Mouse (Mus musculus) lung, adult 2 months (tissue): ENCODE data around the gene Lrp1. TPM values are rescaled to one million over a fixed set of nuclear protein-coding genes. Genes with fewer than 3 reads are reported as not detected.

ENCODE experiments used
- DNase-seq: peaks from one replicate; pipeline ENCODE4 v3.0.0; 2022
- H3K4me1 ChIP-seq: fragments of 200-500 bp; 2 replicates; pipeline ENCODE4 v1.6.1; 2011; ENCODE audit warnings: low read length; ENCODE audit not compliant: control insufficient read depth, insufficient read depth
- H3K4me3 ChIP-seq: fragments of 200-500 bp; replicated peaks from 2 replicates; pipeline ENCODE3; 2011; ENCODE audit warnings: low read depth, mild to moderate bottlenecking, control low read depth, low read length; ENCODE audit errors: extremely low read depth
- CTCF ChIP-seq: fragments of 200-500 bp; IDR thresholded peaks from 2 replicates; pipeline ENCODE4 v1.5.1; 2011; ENCODE audit warnings: mild to moderate bottlenecking, low read length, control low read depth; ENCODE audit not compliant: insufficient read depth
- POLR2A ChIP-seq: fragments of 200-500 bp; IDR thresholded peaks from 2 replicates; pipeline ENCODE4 v1.6.1; 2011; ENCODE audit warnings: low read depth, mild to moderate bottlenecking, control low read depth, low read length, borderline replicate concordance; ENCODE audit errors: extremely low read depth
- WGBS: fragments of 180-500 bp; shearing (Covaris S2); methylation state at CpG from one replicate; pipeline ENCODE4 v1.1.7; 2018; 5-methylcytosine and 5-hydroxymethylcytosine counted together
- polyA plus RNA-seq: library from polyadenylated mRNA; depleted of rRNA; stranded (reverse); fragments of >200 nt; gene quantifications from 2 replicates; pipeline ENCODE4 v1.2.3, GENCODE M21; 2012

The Lrp1 gene
- polyA plus RNA-seq, 1 experiment: 248 TPM

- DNase-seq: no peak
- 44% methylated on average over 6 of the region's 6 CpGs for WGBS
- H3K4me1 ChIP-seq: no peaks in the 10 kb centered on the region
- no peak overlapping the region for H3K4me3 ChIP-seq
- TF ChIP-seq POLR2A: no peak
- no peak for TF ChIP-seq CTCF
Observed at GRCm38 (mm10) chr10:127570384-127570783, 50.6 kb downstream of the Lrp1 start.

DNA sequence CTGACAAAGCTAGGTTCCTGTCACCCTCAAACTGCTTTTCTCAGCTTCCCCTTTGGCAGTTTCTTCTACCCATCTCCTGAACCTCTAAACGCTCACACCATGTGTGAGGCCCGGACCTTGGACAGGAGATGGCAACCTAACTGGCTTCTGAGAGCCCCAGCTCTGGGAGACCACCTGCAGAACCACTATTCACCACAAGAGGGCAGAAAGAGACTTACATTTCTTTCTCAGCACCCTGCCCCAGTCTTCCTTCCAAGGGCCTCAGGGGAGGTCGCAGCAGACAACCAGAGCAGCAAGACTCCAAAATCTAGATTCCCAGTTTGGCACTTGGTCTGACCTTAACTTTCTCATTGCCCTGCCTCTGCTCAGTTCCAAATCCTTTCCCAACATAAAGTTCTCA is 51.5 kb downstream of the Lrp1 start:
- no peaks in the 10 kb centered on the region for H3K4me1 ChIP-seq
- WGBS: 9% methylated on average over 3 of the region's 3 CpGs
- TF ChIP-seq CTCF: peak; percentile 72
- TF ChIP-seq POLR2A: no peak
- peak; percentile 56 for DNase-seq
- no peak overlapping the region for H3K4me3 ChIP-seq

DNA sequence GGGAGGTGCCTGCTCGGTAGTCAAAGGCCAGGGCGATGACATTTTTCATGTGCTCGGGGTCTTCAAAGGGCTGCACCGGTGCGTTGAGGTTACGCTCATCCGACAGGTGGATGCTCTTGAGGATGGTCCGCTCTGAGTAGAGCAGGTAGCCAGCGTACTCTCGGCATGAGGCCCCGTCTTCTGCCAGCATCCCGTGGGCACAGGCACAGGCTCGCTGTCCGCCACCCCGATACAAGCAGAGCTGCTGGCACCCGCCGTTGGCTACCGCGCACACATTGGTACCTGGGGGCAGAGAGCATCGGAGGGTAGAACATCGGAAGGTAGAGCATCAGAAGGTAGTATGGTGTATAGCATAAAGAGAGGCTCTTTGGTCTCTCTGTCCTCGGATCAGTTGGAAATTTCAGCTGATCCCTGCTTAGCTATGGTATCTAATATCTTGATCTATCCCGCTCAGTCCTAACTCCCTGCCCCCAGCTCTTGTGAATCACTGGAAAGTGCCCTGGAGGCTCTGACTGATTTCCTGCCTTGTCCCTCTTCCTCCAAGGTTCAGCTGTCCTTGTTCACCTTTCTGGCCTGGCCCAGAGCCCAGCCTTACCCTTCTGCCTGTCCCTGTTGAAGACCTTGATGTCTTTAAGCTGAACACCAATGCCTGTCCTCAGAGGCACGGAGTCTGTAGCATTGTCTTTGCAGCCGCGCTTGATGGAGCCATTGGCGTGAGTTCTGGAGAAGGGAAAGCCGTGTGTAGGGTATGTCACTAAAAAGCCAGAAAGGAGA is 54.2 kb downstream of the Lrp1 start:
- no peaks in the 10 kb centered on the region for H3K4me1 ChIP-seq
- no peak for DNase-seq
- no peak overlapping the region for H3K4me3 ChIP-seq
- TF ChIP-seq CTCF (no peak), POLR2A (no peak)
- WGBS: 93% methylated on average over 28 of the region's 28 CpGs

DNA sequence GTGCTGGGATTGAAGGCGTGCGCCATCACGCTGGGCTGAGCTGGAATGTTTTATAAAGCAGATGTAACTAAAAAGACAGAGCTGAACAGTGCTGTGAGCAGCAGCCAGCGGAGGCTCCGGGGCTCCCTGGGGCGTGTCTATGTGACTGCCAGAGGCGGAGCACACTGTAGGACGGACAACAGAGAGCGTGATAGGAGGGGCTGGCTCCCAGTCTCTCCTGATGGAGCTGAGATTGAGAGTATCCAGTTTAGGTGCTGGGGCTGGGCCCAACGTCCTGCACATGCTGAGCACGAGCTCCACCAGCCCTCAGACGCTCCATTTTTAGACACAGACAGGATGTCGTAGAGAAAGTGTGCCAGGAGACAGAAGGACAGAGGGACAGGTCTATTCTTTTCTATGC is 56.6 kb downstream of the Lrp1 start:
- no peak overlapping the region for H3K4me3 ChIP-seq
- 14% methylated on average over 13 of the region's 13 CpGs for WGBS
- no peaks in the 10 kb centered on the region for H3K4me1 ChIP-seq
- no peak for DNase-seq
- TF ChIP-seq POLR2A (no peak), CTCF (no peak)

DNA sequence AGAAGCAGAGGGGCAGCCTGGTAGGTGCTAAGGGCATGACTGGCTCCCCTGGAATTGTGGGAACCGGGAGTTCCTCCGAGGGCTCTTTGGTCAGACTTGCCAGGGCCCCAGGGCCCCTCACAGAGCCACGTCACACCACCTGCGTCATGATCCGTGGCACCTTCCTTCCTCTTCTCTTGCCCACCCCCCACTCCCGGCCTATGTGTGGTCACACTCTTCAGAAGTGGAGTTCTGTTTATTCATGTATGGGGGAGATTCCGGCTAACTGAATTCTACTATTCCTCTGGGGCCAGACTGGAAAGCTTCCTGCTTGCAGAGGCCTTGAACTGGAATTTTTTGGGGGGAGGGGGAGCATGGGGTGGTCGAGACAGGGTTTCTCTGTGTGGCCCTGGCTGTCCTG is 57.1 kb downstream of the Lrp1 start:
- no peak overlapping the region for H3K4me3 ChIP-seq
- no peaks in the 10 kb centered on the region for H3K4me1 ChIP-seq
- WGBS: 40% methylated on average over 8 of the region's 8 CpGs
- TF ChIP-seq CTCF (no peak), POLR2A (no peak)
- no peak for DNase-seq

DNA sequence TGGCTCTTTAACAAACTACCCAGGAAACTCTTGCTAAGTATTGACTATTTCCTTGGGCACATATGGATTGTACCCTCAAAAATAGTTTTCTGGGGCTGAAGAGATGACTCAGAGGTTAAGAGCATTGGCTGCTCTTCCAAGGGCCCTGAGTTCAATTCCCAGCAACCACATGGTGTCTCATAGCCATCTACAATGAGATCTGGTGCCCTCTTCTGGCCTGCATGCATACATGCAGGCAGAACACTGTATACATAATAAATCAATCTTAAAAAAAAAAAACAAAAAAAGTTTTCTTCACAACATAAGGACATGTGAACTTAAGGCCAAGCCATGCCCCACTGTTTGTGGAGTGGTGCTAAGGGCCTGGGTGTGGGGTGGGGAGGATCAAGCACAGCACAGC is 59.8 kb downstream of the Lrp1 start:
- DNase-seq: no peak
- TF ChIP-seq CTCF (no peak), POLR2A (no peak)
- Histone ChIP-seq H3K4me1 (no peaks in the 10 kb centered on the region), H3K4me3 (no peak overlapping the region)

- WGBS: 89% methylated on average over 13 of the region's 13 CpGs
- Histone ChIP-seq H3K4me1 (no peaks in the 10 kb centered on the region), H3K4me3 (no peak overlapping the region)
- TF ChIP-seq CTCF: 0 out of 2 replicates have a peak, but pooled peaks have one; percentile 7
- TF ChIP-seq POLR2A: no peak
- DNase-seq: no peak
Observed at GRCm38 (mm10) chr10:127557397-127557796, 63.6 kb downstream of the Lrp1 start.

DNA sequence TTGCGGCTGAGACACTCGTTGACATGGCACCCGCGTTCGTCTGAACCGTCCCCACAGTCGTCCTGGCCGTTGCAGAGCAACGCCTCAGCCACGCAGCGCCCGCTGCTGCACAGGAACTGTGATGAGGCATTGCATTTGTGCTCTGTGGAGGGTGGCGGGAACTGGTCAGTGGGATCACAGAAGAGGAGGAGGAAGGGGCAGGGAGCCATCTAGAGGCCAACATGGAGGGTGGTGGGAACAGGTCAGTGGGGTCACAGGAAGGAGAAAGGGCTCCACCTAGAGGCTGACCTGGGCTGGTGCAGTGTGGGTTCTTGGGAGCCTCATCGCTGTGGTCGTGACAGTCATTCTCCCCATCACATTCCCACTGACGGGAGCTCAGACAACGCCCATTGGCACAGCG is 65.2 kb downstream of the Lrp1 start:
- WGBS: 77% methylated on average over 18 of the region's 18 CpGs
- TF ChIP-seq CTCF (peak; percentile 69), POLR2A (no peak)
- no peaks in the 10 kb centered on the region for H3K4me1 ChIP-seq
- no peak for DNase-seq
- no peak overlapping the region for H3K4me3 ChIP-seq

- no peak for DNase-seq
- TF ChIP-seq POLR2A (no peak), CTCF (no peak)
- no peaks in the 10 kb centered on the region for H3K4me1 ChIP-seq
- 86% methylated on average over 17 of the region's 17 CpGs for WGBS
- no peak overlapping the region for H3K4me3 ChIP-seq
Observed at GRCm38 (mm10) chr10:127549892-127550291, 71.1 kb downstream of the Lrp1 start.

DNA sequence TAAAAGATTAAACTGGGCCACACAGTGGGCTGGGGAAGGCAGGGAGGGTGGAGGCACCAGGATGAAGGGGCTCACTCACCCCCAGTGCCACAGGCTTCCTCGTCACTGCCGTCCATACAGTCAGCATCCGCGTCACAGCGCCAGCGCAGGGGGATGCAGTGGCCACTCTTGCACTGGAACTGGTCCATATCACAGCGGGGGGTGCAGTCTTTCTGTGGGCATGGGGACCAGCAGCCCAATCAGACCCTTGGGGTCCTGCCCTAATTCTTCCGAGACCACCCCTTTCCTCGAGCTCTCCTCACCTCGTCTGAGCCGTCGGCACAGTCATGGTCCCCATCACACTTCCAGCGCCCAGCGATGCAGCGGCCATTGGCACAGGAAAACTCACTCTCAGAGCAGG is 72.7 kb downstream of the Lrp1 start:
- no peaks in the 10 kb centered on the region for H3K4me1 ChIP-seq
- H3K4me3 ChIP-seq: no peak overlapping the region
- TF ChIP-seq POLR2A (no peak), CTCF (no peak)
- DNase-seq: no peak
- 93% methylated on average over 15 of the region's 15 CpGs for WGBS
